8 mouse cellular contexts compared by ENCODE assay signal in genomic region chr9:99436182-99437030, GRCm38 (mm10). TPM values are rescaled to one million over a fixed set of nuclear protein-coding genes. Genes with fewer than 3 reads are reported as not detected.
A peak's percentile ranks its signal among the peaks of the same experiment; 100 is the strongest.
DNase-seq lines count a peak whose midpoint lies in the region; ATAC-seq lines count a peak whose summit lies in the region.

No protein-coding gene starts in this region.

- 0 out of 2 replicates have a peak, but pooled peaks cover 4% of the 10 kb centered on the region for H3K27me3 ChIP-seq in intestine, embryonic 15.5 days (replicated peaks)
- H3K27me3 ChIP-seq in limb, embryonic 11.5 days (ENCODE audit: control insufficient read depth, insufficient read depth, low read length), result peaks cover 11% of the 10 kb centered on the region
- peaks cover 49% of the 10 kb centered on the region for H3K27me3 ChIP-seq in midbrain, embryonic 10.5 days (ENCODE audit: low read depth, poor library complexity, severe bottlenecking)

- peak; percentile 92 for DNase-seq in adrenal gland, postnatal 10 days
- peak; percentile 61 for DNase-seq in embryo, embryonic 10 days (ENCODE audit: low spot score)
- peak; percentile 59 to 74 for DNase-seq in gastrocnemius, postnatal 4 days (ENCODE audit: low spot score in 2 of 2)
- DNase-seq in limb, embryonic 11.5 days (ENCODE audit: low spot score), result peak; percentile 72
- DNase-seq in midbrain, embryonic 10.5 days (ENCODE audit: low spot score), result peak; percentile 73
- peak; percentile 63 for DNase-seq in skeletal muscle tissue, adult 2 months (ENCODE audit: low read depth, low spot score)

- no peaks in the 10 kb centered on the region for H3K36me3 ChIP-seq in intestine, embryonic 15.5 days
- no peaks in the 10 kb centered on the region for H3K36me3 ChIP-seq in limb, embryonic 11.5 days (ENCODE audit: control insufficient read depth, insufficient read depth, low read length)
- no peaks in the 10 kb centered on the region for H3K36me3 ChIP-seq in midbrain, embryonic 10.5 days

- peak; percentile 92 for ATAC-seq in intestine, embryonic 15.5 days
- peak; percentile 56 for ATAC-seq in limb, embryonic 11.5 days (ENCODE audit: insufficient number of reproducible peaks, low FRiP score, low TSS enrichment, low read depth)
- ATAC-seq in erythroid progenitor cell, adult 5-6 weeks (replicated peaks; ENCODE audit: low FRiP score, poor library complexity, severe bottlenecking), result no peak

- H3K9ac ChIP-seq in intestine, embryonic 15.5 days, result peak overlapping the region; percentile 73
- H3K9ac ChIP-seq in limb, embryonic 11.5 days (ENCODE audit: low read length), result peak overlapping the region; percentile 75

- H3K4me1 ChIP-seq in intestine, embryonic 15.5 days (replicated peaks), result peaks cover 16% of the 10 kb centered on the region
- peaks cover 9% of the 10 kb centered on the region; the same call in 1 of the 2 replicates for H3K4me1 ChIP-seq in limb, embryonic 11.5 days (ENCODE audit: control insufficient read depth, insufficient read depth, low read length)
- peaks cover 37% of the 10 kb centered on the region for H3K4me1 ChIP-seq in midbrain, embryonic 10.5 days

- H3K4me3 ChIP-seq in intestine, embryonic 15.5 days (replicated peaks), result peak overlapping the region; percentile 76
- peak overlapping the region; percentile 53 for H3K4me3 ChIP-seq in limb, embryonic 11.5 days (ENCODE audit: low read depth, low read length)
- peak overlapping the region; percentile 81 for H3K4me3 ChIP-seq in midbrain, embryonic 10.5 days

- peak overlapping the region; percentile 93 for H3K4me2 ChIP-seq in intestine, embryonic 15.5 days (replicated peaks)
- peak overlapping the region; percentile 85 for H3K4me2 ChIP-seq in limb, embryonic 11.5 days (ENCODE audit: low read depth, severe bottlenecking)

- H3K27ac ChIP-seq in intestine, embryonic 15.5 days, result peak overlapping the region; percentile 60; the same call in 1 of the 2 replicates
- H3K27ac ChIP-seq in limb, embryonic 11.5 days (replicated peaks; ENCODE audit: low read depth, low read length), result no peak overlapping the region
- peak overlapping the region; percentile 89 for H3K27ac ChIP-seq in midbrain, embryonic 10.5 days (replicated peaks)

- under 1% methylated on average over 78 of the region's 86 CpGs for WGBS in intestine, embryonic 15.5 days
- under 1% methylated on average over 72 of the region's 86 CpGs for WGBS in limb, embryonic 11.5 days
- 1% methylated on average over 77 of the region's 86 CpGs for WGBS in midbrain, embryonic 10.5 days

- H3K9me3 ChIP-seq in intestine, embryonic 15.5 days, result no peaks in the 10 kb centered on the region
- no peaks in the 10 kb centered on the region for H3K9me3 ChIP-seq in limb, embryonic 11.5 days (ENCODE audit: control insufficient read depth, low read length)
- no peaks in the 10 kb centered on the region for H3K9me3 ChIP-seq in midbrain, embryonic 10.5 days (replicated peaks)

RNA-seq across cellular contexts. Expression of gene Mras, which starts 0.8 kb away (rescaled TPM):
- 10 to 100 TPM; 31.7 to 39.4 TPM for total RNA-seq in adrenal gland, postnatal 10 days (2021)
- total RNA-seq in gastrocnemius, postnatal 4 days (2021), result 10 to 100 TPM; 12.9 to 13.2 TPM
- 11.0 and 12.5 TPM in 2 replicates for polyA plus RNA-seq in intestine, embryonic 15.5 days (2015; fragmentation: Nextera tagmentation; extraction: Ambion mirVana)
- 14.1 and 16.4 TPM in 2 replicates for polyA plus RNA-seq in limb, embryonic 11.5 days (2014; fragmentation: Nextera tagmentation; extraction: Ambion mirVana)
- 8.0 and 11.7 TPM in 2 replicates for polyA plus RNA-seq in midbrain, embryonic 10.5 days (2016; fragmentation: Nextera tagmentation; extraction: Ambion mirVana)
- 14.3 TPM in 1 of 2 replicates, not detected in the other for total RNA-seq in erythroid progenitor cell, adult 5-6 weeks (2015; ENCODE audit: low replicate concordance)
- 0.08 and 0.13 TPM in 2 replicates for total RNA-seq in erythroid progenitor cell, adult 5-6 weeks (2017; ENCODE audit: low replicate concordance)

RNA-seq across cellular contexts. Expression of gene Nme9, which starts 14.9 kb away (rescaled TPM):
- not detected for total RNA-seq in adrenal gland, postnatal 10 days (2021)
- not detected for total RNA-seq in gastrocnemius, postnatal 4 days (2021)
- 0.25 and 0.33 TPM in 2 replicates for polyA plus RNA-seq in intestine, embryonic 15.5 days (2015; fragmentation: Nextera tagmentation; extraction: Ambion mirVana)
- 0.31 TPM in 1 of 2 replicates, not detected in the other for polyA plus RNA-seq in limb, embryonic 11.5 days (2014; fragmentation: Nextera tagmentation; extraction: Ambion mirVana)
- not detected in 2 replicates for polyA plus RNA-seq in midbrain, embryonic 10.5 days (2016; fragmentation: Nextera tagmentation; extraction: Ambion mirVana)
- total RNA-seq in erythroid progenitor cell, adult 5-6 weeks (2015; ENCODE audit: low replicate concordance), result not detected in 2 replicates
- total RNA-seq in erythroid progenitor cell, adult 5-6 weeks (2017; ENCODE audit: low replicate concordance), result 1.2 TPM in 1 of 2 replicates, not detected in the other
